In the genomic region with DNA sequence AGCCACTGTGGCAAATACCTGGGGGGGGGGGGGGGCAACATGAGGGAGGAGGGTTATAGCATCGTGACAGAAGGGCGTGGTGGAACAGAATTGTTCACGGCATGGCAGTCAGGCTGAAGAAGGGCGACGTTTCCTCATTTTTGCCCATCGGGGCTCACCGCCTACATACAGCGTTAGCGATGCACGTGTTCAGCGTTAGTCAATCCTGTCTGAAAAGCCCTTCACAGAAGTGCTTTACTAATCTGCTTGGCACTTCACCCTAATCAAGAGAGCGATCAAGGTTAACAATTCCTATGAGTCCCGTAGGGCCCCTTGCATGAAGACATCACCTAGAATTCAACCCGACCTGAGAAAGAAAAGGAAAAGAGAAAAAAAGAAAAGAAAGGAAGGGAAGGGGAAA, we compare ENCODE assay signal across 12 mouse cellular contexts. TPM values are rescaled to one million over a fixed set of nuclear protein-coding genes. Genes with fewer than 3 reads are reported as not detected.
A peak's percentile ranks its signal among the peaks of the same experiment; 100 is the strongest.
DNase-seq lines count a peak whose midpoint lies in the region; ATAC-seq lines count a peak whose summit lies in the region.
"Had no signal": no experiment of that assay in that cellular context is flagged by ENCODE, and none has a peak within 500 bp of the region (broad histone marks: within the 10 kb centered on the region; RNA-seq: fewer than 3 reads in every experiment).

No protein-coding gene starts in this region.

- no peak overlapping the region for H3K4me2 ChIP-seq in forebrain, embryonic 11.5 days (ENCODE audit: low read depth, low read length, severe bottlenecking)
- H3K4me2 ChIP-seq in heart, embryonic 16.5 days (ENCODE audit: low read depth, low read length) = peak overlapping the region; percentile 48
- no peak overlapping the region for H3K4me2 ChIP-seq in midbrain, embryonic 15.5 days
- H3K4me2 ChIP-seq: neural tube, embryonic 12.5 days had no signal

- no peaks in the 10 kb centered on the region for H3K9me3 ChIP-seq in forebrain, embryonic 11.5 days (ENCODE audit: control insufficient read depth, low read length)
- H3K9me3 ChIP-seq in forebrain, embryonic 10.5 days = no peaks in the 10 kb centered on the region
- H3K9me3 ChIP-seq in heart, embryonic 16.5 days (replicated peaks; ENCODE audit: control insufficient read depth, low read length) = no peaks in the 10 kb centered on the region
- no peaks in the 10 kb centered on the region for H3K9me3 ChIP-seq in midbrain, embryonic 15.5 days
- no peaks in the 10 kb centered on the region for H3K9me3 ChIP-seq in midbrain, embryonic 10.5 days (replicated peaks)
- H3K9me3 ChIP-seq: embryonic facial prominence, embryonic 15.5 days; limb, embryonic 12.5 days; neural tube, embryonic 12.5 days had no signal

- WGBS in forebrain, embryonic 11.5 days = 66% methylated on average over 14 of the region's 14 CpGs
- WGBS in forebrain, embryonic 10.5 days = 75% methylated on average over 14 of the region's 14 CpGs
- WGBS in heart, embryonic 16.5 days = 35% methylated on average over 14 of the region's 14 CpGs
- WGBS in midbrain, embryonic 15.5 days = 50% methylated on average over 14 of the region's 14 CpGs
- 68% methylated on average over 14 of the region's 14 CpGs for WGBS in midbrain, embryonic 10.5 days

- H3K27me3 ChIP-seq in forebrain, embryonic 11.5 days (ENCODE audit: control insufficient read depth, insufficient read depth, low read length) = no peaks in the 10 kb centered on the region
- 0 out of 2 replicates have a peak, but pooled peaks cover 5% of the 10 kb centered on the region for H3K27me3 ChIP-seq in forebrain, embryonic 10.5 days (ENCODE audit: poor library complexity, severe bottlenecking)
- no peaks in the 10 kb centered on the region for H3K27me3 ChIP-seq in heart, embryonic 16.5 days (ENCODE audit: control insufficient read depth, insufficient read depth, low read length)
- H3K27me3 ChIP-seq in midbrain, embryonic 15.5 days (replicated peaks) = no peaks in the 10 kb centered on the region
- no peaks in the 10 kb centered on the region; the same call in 1 of the 2 replicates for H3K27me3 ChIP-seq in midbrain, embryonic 10.5 days (ENCODE audit: low read depth, poor library complexity, severe bottlenecking)
- H3K27me3 ChIP-seq: neural tube, embryonic 12.5 days had no signal

- no peak overlapping the region for H3K27ac ChIP-seq in forebrain, embryonic 11.5 days (ENCODE audit: low read depth, low read length)
- no peak overlapping the region for H3K27ac ChIP-seq in forebrain, embryonic 10.5 days
- 0 out of 2 replicates have a peak overlapping the region, but pooled peaks have one; percentile 13 for H3K27ac ChIP-seq in heart, embryonic 16.5 days (ENCODE audit: low read length)
- H3K27ac ChIP-seq in midbrain, embryonic 15.5 days = no peak overlapping the region
- H3K27ac ChIP-seq in midbrain, embryonic 10.5 days (replicated peaks) = no peak overlapping the region
- H3K27ac ChIP-seq: embryonic facial prominence, embryonic 15.5 days; hindbrain, postnatal 0 days; limb, embryonic 12.5 days; neural tube, embryonic 12.5 days had no signal

- no peaks in the 10 kb centered on the region for H3K36me3 ChIP-seq in forebrain, embryonic 11.5 days (ENCODE audit: control insufficient read depth, insufficient read depth, low read length)
- H3K36me3 ChIP-seq in forebrain, embryonic 10.5 days (replicated peaks) = no peaks in the 10 kb centered on the region
- H3K36me3 ChIP-seq in heart, embryonic 16.5 days (ENCODE audit: control insufficient read depth, insufficient read depth) = no peaks in the 10 kb centered on the region
- no peaks in the 10 kb centered on the region for H3K36me3 ChIP-seq in midbrain, embryonic 15.5 days (replicated peaks)
- H3K36me3 ChIP-seq in midbrain, embryonic 10.5 days = no peaks in the 10 kb centered on the region
- H3K36me3 ChIP-seq: embryonic facial prominence, embryonic 15.5 days; limb, embryonic 12.5 days; neural tube, embryonic 12.5 days had no signal

- H3K4me1 ChIP-seq in forebrain, embryonic 11.5 days (replicated peaks; ENCODE audit: control insufficient read depth, insufficient read depth, low read length) = no peaks in the 10 kb centered on the region
- peaks cover 10% of the 10 kb centered on the region for H3K4me1 ChIP-seq in forebrain, embryonic 10.5 days
- peaks cover 10% of the 10 kb centered on the region for H3K4me1 ChIP-seq in heart, embryonic 16.5 days (ENCODE audit: control insufficient read depth, insufficient read depth, low read length)
- H3K4me1 ChIP-seq in midbrain, embryonic 15.5 days = peaks cover 4% of the 10 kb centered on the region
- no peaks in the 10 kb centered on the region for H3K4me1 ChIP-seq in midbrain, embryonic 10.5 days
- H3K4me1 ChIP-seq: neural tube, embryonic 12.5 days had no signal

- no peak for DNase-seq in forebrain, embryonic 11.5 days (ENCODE audit: low spot score)
- DNase-seq in forebrain, embryonic 10.5 days (ENCODE audit: extremely low spot score, low spot score) = no peak
- no peak for DNase-seq in heart, postnatal 4 days
- no peak for DNase-seq in midbrain, embryonic 10.5 days (ENCODE audit: low spot score)
- DNase-seq in testis, postnatal 14 days (ENCODE audit: low spot score) = no peak
- DNase-seq in urinary bladder, postnatal 36 days (ENCODE audit: low spot score in 2 of 2) = no peak

- H3K9ac ChIP-seq in forebrain, embryonic 11.5 days (ENCODE audit: low read length) = no peak overlapping the region
- peak overlapping the region; percentile 8 for H3K9ac ChIP-seq in heart, embryonic 16.5 days (ENCODE audit: low read length)
- no peak overlapping the region for H3K9ac ChIP-seq in midbrain, embryonic 15.5 days
- H3K9ac ChIP-seq: embryonic facial prominence, embryonic 15.5 days; limb, embryonic 12.5 days; neural tube, embryonic 12.5 days had no signal

- ATAC-seq in forebrain, embryonic 11.5 days (replicated peaks; ENCODE audit: low FRiP score) = 0 out of 2 replicates have a peak, but pooled peaks have one; percentile 6
- ATAC-seq in heart, embryonic 16.5 days (replicated peaks; ENCODE audit: extremely low read depth, insufficient read depth, low FRiP score) = no peak
- peak; percentile 28; the same call in 1 of the 2 replicates for ATAC-seq in midbrain, embryonic 15.5 days (replicated peaks)

- H3K4me3 ChIP-seq in forebrain, embryonic 11.5 days (ENCODE audit: low read depth, low read length) = no peak overlapping the region
- H3K4me3 ChIP-seq in forebrain, embryonic 10.5 days = no peak overlapping the region
- peak overlapping the region; percentile 12; the same call in 1 of the 2 replicates for H3K4me3 ChIP-seq in heart, embryonic 16.5 days (ENCODE audit: low read length)
- no peak overlapping the region for H3K4me3 ChIP-seq in midbrain, embryonic 15.5 days
- no peak overlapping the region for H3K4me3 ChIP-seq in midbrain, embryonic 10.5 days
- H3K4me3 ChIP-seq: embryonic facial prominence, embryonic 15.5 days; limb, embryonic 12.5 days; neural tube, embryonic 12.5 days had no signal

RNA-seq across cellular contexts. Expression of gene Osmr, which starts 34.3 kb away (rescaled TPM):
- polyA plus RNA-seq in forebrain, embryonic 11.5 days (2014; fragmentation: Nextera tagmentation; extraction: Ambion mirVana) = 0.24 and 0.43 TPM in 2 replicates
- 0.11 and 0.16 TPM in 2 replicates for polyA plus RNA-seq in forebrain, embryonic 10.5 days (2016; fragmentation: Nextera tagmentation; extraction: Ambion mirVana)
- polyA plus RNA-seq in heart, embryonic 16.5 days (2015; fragmentation: Nextera tagmentation; extraction: Ambion mirVana) = 4.6 and 4.7 TPM in 2 replicates
- 1 to 10 TPM; 7.7 to 8.4 TPM for total RNA-seq in heart, postnatal 4 days (2021)
- polyA plus RNA-seq in midbrain, embryonic 15.5 days (2015; fragmentation: Nextera tagmentation; extraction: Ambion mirVana) = 1.6 and 1.7 TPM in 2 replicates
- polyA plus RNA-seq in midbrain, embryonic 10.5 days (2016; fragmentation: Nextera tagmentation; extraction: Ambion mirVana) = 0.41 and 0.83 TPM in 2 replicates
